Mouse (Mus musculus) heart, embryonic 12.5 days (tissue): ENCODE results near the gene Atp2c2. TPM values are rescaled to one million over a fixed set of nuclear protein-coding genes. Genes with fewer than 3 reads are reported as not detected.

Source experiments
- ATAC-seq: fragments of 200-750 bp; cut with Nextera tagmentation; 2 replicates; pipeline ENCODE4 v1.8.0; 2017; ENCODE audit warnings: moderate TSS enrichment, moderate library complexity; ENCODE audit not compliant: insufficient number of reproducible peaks, low FRiP score
- H3K27ac ChIP-seq: fragments of 300-500 bp; sonication (generic); 2 replicates; pipeline ENCODE4 v1.5.1; 2016; ENCODE audit warnings: mild to moderate bottlenecking, moderate library complexity; ENCODE audit not compliant: poor library complexity, severe bottlenecking
- H3K27me3 ChIP-seq: fragments of 300-500 bp; sonication (generic); replicated peaks from 2 replicates; pipeline ENCODE4 v1.6.1; 2016; ENCODE audit warnings: mild to moderate bottlenecking, moderate library complexity
- H3K36me3 ChIP-seq: fragments of 300-500 bp; sonication (generic); 2 replicates; pipeline ENCODE4 v1.6.1; 2016; ENCODE audit warnings: mild to moderate bottlenecking, moderate library complexity
- H3K4me1 ChIP-seq: fragments of 300-500 bp; sonication (generic); replicated peaks from 2 replicates; pipeline ENCODE4 v1.6.1; 2016; ENCODE audit warnings: mild to moderate bottlenecking
- H3K4me2 ChIP-seq: fragments of 300-500 bp; sonication (generic); 2 replicates; pipeline ENCODE4 v1.6.1; 2016; ENCODE audit warnings: mild to moderate bottlenecking, moderate library complexity
- H3K4me3 ChIP-seq: fragments of 300-500 bp; sonication (generic); 2 replicates; pipeline ENCODE4 v1.5.1; 2016; ENCODE audit warnings: mild to moderate bottlenecking
- H3K9ac ChIP-seq: fragments of 300-500 bp; sonication (generic); 2 replicates; pipeline ENCODE4 v1.6.1; 2016; ENCODE audit warnings: mild to moderate bottlenecking, moderate library complexity
- H3K9me3 ChIP-seq: fragments of 300-500 bp; sonication (generic); replicated peaks from 2 replicates; pipeline ENCODE4 v1.6.1; 2016; ENCODE audit warnings: mild to moderate bottlenecking, moderate library complexity
- WGBS: fragments of 180-500 bp; shearing (Covaris S2); methylation state at CpG from one replicate; pipeline ENCODE4 v1.1.7; 2016; 5-methylcytosine and 5-hydroxymethylcytosine counted together
- polyA plus RNA-seq: library from polyadenylated mRNA; unstranded; fragments of >200 nt; fragmentation: Nextera tagmentation; extraction: Ambion mirVana; gene quantifications from 2 replicates; pipeline ENCODE4 v1.2.1, GENCODE M21; 2016

Gene Atp2c2
- polyA plus RNA-seq, 1 experiment from 2014 or later: 0.38 TPM

DNA sequence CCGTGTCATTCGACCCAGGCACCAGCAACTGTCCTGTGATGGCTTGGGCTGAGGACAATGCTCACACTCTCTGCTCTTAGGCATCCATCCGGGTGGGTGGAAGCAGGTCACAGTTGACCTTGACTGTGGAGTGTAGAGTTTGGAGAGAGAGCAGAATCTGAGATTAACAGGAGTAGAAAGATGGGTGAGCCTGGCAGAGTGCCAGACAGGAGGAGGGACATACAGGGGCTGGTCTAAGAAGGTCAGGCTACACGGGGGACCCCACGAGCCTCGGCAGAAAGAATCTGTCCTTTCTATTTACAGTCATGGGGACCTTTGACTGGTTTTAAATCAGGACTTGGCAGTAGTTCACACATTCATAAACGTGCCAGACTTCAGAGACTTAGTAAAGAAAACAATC, 3.2 kb downstream of the Atp2c2 start:
- Histone ChIP-seq H3K27ac (no peak overlapping the region), H3K9me3 (no peaks in the 10 kb centered on the region), H3K36me3 (no peaks in the 10 kb centered on the region), H3K9ac (no peak overlapping the region), H3K4me1 (peaks cover 28% of the 10 kb centered on the region), H3K27me3 (peaks cover 54% of the 10 kb centered on the region), H3K4me3 (no peak overlapping the region), H3K4me2 (no peak overlapping the region)
- ATAC-seq: peak; percentile 30; the same call in 1 of the 2 replicates
- WGBS: 38% methylated on average over 7 of the region's 7 CpGs

DNA sequence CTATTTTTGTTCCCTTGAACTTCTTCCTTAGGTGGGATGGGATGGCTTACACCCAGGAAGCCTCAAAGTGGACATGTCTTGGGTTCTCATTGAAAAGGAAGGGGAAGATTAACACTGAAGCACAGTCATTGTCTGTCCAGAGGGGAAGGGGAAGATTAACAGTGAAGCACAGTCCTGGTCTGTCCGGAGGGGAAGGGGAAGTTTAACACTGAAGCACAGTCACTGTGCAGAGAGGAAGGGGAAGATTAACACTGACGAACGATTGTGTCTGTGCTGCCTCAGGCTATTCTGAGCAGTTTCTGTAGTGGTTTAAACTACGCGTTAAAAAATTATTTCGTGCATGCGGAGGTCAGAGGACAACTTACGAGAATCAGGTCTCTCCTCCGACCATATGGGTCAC, 7.3 kb downstream of the Atp2c2 start:
- Histone ChIP-seq H3K27me3 (peaks cover 13% of the 10 kb centered on the region), H3K4me1 (peaks cover 17% of the 10 kb centered on the region)
- no peak for ATAC-seq

DNA sequence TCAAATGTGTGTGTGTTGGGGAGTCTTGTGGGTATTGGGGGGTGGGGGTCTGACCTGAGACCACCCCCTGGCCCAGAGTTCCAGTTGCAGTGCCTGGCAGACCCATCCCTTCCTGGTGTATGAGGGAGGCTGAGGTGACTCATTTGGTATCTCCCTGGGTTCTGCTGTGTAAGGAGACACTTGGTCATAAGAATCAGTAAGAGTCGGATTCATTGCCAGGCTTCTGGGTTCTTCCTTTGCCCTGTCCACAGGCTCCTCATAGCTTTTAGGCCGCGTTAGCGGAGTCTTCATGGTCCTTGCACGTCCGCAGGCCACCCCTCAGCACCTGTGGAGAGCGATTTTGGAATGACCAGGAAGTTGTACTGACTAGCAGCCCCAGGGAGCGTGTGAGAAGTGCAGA, 8.7 kb downstream of the Atp2c2 start:
- 0 out of 2 replicates have a peak, but pooled peaks cover 10% of the 10 kb centered on the region for H3K4me1 ChIP-seq
- H3K4me2 ChIP-seq: no peak overlapping the region
- H3K27me3 ChIP-seq: peaks cover 10% of the 10 kb centered on the region; the same call in 1 of the 2 replicates
- H3K9ac ChIP-seq: no peak overlapping the region
- H3K36me3 ChIP-seq: no peaks in the 10 kb centered on the region
- no peak for ATAC-seq
- H3K4me3 ChIP-seq: no peak overlapping the region
- H3K9me3 ChIP-seq: no peaks in the 10 kb centered on the region
- 86% methylated on average over 8 of the region's 8 CpGs for WGBS
- no peak overlapping the region for H3K27ac ChIP-seq

More for the DNA sequence above, 7.3 kb downstream of the Atp2c2 start:
- Histone ChIP-seq H3K4me2 (no peak overlapping the region), H3K27ac (no peak overlapping the region), H3K9me3 (no peaks in the 10 kb centered on the region), H3K9ac (no peak overlapping the region), H3K36me3 (no peaks in the 10 kb centered on the region), H3K4me3 (no peak overlapping the region)
- 85% methylated on average over 9 of the region's 9 CpGs for WGBS

DNA sequence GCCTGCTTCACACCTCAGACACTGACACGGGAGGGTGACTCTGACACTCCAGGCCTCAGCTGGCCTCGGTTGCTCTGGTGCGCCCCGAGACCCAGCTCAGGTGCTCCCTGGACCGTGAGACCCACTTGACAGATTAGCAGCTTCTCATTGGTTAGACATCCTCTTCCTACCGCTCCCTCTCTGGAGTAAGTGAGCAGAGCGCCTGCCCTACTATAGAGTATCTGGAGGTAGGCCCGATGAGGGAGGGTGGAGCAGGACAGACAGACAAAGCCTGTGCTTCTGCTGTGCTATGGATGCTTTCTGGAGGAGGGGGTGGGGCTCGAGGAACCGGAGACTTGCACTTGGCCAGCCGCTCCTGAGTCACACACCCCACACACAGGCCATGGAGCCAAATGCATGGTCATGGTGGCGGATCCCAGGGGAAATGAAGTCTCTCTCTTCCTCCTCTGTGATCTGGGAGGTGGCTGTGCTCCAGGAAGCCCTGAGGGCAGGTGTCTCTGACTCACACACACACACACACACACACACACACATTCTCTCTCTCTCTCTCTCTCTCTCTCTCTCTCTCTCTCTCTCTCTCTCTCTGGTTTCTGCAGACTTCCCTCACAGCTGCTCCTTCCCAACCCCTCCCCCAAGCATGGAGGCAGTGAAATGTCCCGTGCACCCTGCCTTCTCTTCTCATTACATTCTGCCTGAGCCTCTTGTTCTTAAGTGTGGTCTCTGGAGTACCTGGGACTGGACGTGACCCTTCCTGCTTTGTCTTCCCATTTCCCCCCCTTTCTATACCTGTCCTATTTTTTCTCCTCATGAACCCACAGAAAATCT, 9.3 kb downstream of the Atp2c2 start:
- H3K4me3 ChIP-seq: no peak overlapping the region
- no peaks in the 10 kb centered on the region for H3K9me3 ChIP-seq
- H3K4me2 ChIP-seq: no peak overlapping the region
- H3K27me3 ChIP-seq: peaks cover 10% of the 10 kb centered on the region; the same call in 1 of the 2 replicates
- H3K36me3 ChIP-seq: no peaks in the 10 kb centered on the region
- H3K9ac ChIP-seq: no peak overlapping the region
- H3K4me1 ChIP-seq: 0 out of 2 replicates have a peak, but pooled peaks cover 10% of the 10 kb centered on the region
- H3K27ac ChIP-seq: no peak overlapping the region
- no peak for ATAC-seq
- WGBS: 62% methylated on average over 14 of the region's 14 CpGs

DNA sequence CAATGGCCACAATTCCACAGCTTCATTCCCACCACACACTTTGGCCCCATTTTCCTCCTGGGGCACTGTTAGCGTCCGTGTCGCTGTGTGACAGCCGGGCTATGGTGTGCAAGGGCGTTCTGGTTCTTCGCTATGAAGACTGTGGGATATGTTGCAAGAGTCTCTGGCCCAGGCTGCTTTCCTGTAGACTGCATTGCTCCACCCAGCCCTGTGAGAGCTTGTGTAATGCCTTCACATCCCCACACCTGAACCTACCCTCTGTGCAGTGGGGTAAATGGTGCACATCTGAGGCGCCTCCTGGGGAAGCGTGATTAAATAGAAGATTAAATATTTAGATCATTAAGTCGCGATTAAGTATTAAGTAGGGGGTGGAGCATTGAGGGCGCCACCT, 9.9 kb downstream of the Atp2c2 start:
- 73% methylated on average over 11 of the region's 11 CpGs for WGBS
- no peak for ATAC-seq
- no peak overlapping the region for H3K9ac ChIP-seq

DNA sequence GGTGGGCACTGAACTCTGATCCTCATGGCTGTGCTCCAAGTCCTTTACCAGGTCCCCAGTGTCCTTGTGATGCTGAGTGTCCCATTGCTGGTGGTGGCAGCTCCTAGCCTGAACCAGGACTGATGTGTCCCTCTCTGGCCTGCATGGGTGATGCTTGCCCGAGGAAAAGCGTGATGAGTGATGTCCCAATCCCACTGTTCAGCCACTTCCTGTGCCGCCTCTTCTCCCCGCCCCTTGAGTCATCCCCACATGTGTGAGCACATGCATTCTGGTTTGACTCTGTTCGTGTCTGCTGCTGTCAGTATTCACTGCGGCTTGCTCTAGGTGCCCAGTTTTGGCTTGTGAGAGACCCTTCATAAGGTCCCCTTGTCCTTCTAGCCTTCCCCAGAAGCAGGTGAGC, 12.4 kb downstream of the Atp2c2 start:
- Histone ChIP-seq H3K9ac (no peak overlapping the region), H3K36me3 (no peaks in the 10 kb centered on the region), H3K4me1 (peaks cover 28% of the 10 kb centered on the region), H3K9me3 (no peaks in the 10 kb centered on the region), H3K4me3 (no peak overlapping the region), H3K27me3 (peaks cover 4% of the 10 kb centered on the region; the same call in 1 of the 2 replicates), H3K27ac (no peak overlapping the region), H3K4me2 (no peak overlapping the region)
- 67% methylated on average over 6 of the region's 6 CpGs for WGBS
- ATAC-seq: no peak

More for the DNA sequence above, 9.9 kb downstream of the Atp2c2 start:
- Histone ChIP-seq H3K4me3 (no peak overlapping the region), H3K36me3 (no peaks in the 10 kb centered on the region), H3K27ac (no peak overlapping the region), H3K9me3 (no peaks in the 10 kb centered on the region), H3K4me2 (no peak overlapping the region), H3K27me3 (peaks cover 10% of the 10 kb centered on the region; the same call in 1 of the 2 replicates), H3K4me1 (peaks cover 15% of the 10 kb centered on the region; the same call in 1 of the 2 replicates)

DNA sequence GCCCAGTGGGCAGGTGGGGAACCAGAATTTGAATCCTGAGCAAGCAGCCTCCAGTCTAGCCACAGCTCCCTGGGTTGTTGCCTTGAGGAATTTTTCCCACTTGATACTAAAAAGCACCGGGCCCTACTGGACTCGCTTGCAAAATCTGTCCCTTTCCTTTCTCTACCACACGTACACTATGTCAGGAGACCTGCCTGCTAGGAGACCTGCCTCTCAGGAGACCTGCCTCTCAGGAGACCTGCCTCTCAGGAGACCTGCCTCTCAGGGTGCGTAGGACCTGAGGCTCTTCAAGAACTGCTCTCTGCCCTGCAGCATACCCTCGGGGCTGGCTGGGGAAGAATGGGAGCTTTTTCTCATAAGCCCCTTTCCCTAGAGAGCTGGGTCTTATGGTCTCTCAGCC, 13.6 kb downstream of the Atp2c2 start:
- 88% methylated on average over 5 of the region's 5 CpGs for WGBS
- H3K4me2 ChIP-seq: no peak overlapping the region
- no peak for ATAC-seq
- no peak overlapping the region for H3K4me3 ChIP-seq
- no peak overlapping the region for H3K9ac ChIP-seq
- H3K27ac ChIP-seq: no peak overlapping the region
- peaks cover 28% of the 10 kb centered on the region for H3K4me1 ChIP-seq
- no peaks in the 10 kb centered on the region for H3K36me3 ChIP-seq
- H3K9me3 ChIP-seq: no peaks in the 10 kb centered on the region
- H3K27me3 ChIP-seq: peaks cover 4% of the 10 kb centered on the region; the same call in 1 of the 2 replicates

DNA sequence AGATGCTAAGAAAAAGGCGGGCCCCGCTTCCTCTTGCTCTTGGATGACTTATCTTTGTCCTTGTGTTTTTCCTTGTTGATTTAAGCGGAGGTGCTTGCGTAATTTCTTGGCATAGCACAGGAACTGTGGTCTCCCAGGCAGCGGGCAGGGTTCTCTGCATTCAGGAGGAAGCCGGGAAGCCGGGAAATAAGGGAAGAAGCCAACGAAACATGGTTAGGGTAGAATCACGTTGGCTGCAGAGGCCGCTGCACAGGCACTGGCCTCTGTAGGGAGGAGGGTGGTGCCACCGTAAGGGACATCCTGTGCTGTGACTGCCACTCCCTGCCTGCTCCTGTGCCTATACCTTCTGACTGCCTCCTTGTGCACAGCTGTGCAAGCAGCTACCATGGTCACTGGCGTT, 15.4 kb downstream of the Atp2c2 start:
- 0 out of 2 replicates have a peak, but pooled peaks have one; percentile 44 for ATAC-seq

DNA sequence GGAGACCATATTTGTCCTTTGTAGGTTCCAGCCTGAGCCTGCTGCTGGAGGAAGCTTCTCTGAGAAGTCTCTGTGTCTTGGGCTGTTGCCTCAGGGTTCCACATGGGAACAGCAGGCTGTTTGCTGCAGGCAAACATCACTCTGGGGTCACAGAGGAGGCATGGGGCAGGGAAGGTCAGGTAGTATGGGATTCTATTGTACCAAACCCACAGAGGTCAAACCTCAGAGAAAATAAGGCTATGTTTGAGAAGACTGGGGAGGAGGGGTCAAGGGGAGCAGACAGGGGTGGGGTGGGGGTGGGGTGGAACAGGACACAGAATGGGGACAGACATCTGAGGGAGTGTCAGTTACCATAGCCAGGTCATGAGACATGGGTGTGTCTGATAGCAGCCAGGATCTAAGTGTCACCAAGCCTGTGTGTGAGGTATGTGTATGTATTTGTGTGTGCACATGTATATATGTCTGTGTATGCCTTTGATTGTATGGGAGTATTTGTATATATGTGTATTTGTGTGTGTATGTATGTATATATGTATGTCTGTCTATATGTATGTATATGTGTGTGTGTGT, 17.0 kb downstream of the Atp2c2 start:
- Histone ChIP-seq H3K9me3 (no peaks in the 10 kb centered on the region), H3K27ac (no peak overlapping the region), H3K4me3 (no peak overlapping the region), H3K4me1 (peaks cover 24% of the 10 kb centered on the region), H3K4me2 (no peak overlapping the region), H3K27me3 (peaks cover 11% of the 10 kb centered on the region; the same call in 1 of the 2 replicates), H3K36me3 (no peaks in the 10 kb centered on the region), H3K9ac (no peak overlapping the region)
- ATAC-seq: no peak

More for the DNA sequence above, 15.4 kb downstream of the Atp2c2 start:
- WGBS: 49% methylated on average over 12 of the region's 12 CpGs
- Histone ChIP-seq H3K27me3 (peaks cover 11% of the 10 kb centered on the region; the same call in 1 of the 2 replicates), H3K4me2 (peak overlapping the region; percentile 25), H3K4me3 (no peak overlapping the region), H3K9me3 (no peaks in the 10 kb centered on the region), H3K27ac (peak overlapping the region; percentile 29; the same call in 1 of the 2 replicates), H3K9ac (no peak overlapping the region), H3K36me3 (no peaks in the 10 kb centered on the region), H3K4me1 (peaks cover 24% of the 10 kb centered on the region)

DNA sequence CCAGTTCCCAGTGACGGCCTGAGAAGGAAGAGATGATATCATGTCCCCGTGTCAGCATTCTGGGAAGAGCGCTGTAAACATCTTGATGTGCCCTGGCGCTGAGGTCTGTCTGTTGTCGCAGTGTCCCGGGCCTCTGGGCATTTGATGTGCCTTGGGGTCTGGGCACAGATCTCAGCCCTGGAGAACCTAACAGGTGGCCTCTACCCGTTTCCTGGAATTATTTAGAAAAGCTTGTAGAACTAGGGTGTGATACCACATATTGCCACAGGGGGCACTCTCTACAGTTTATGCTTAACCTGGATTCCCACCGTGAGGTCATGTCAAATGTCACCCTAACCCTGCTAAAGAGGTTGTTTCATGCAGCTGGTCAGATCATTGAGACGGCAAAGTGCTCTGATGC, 18.0 kb downstream of the Atp2c2 start:
- no peak overlapping the region for H3K9ac ChIP-seq
- 64% methylated on average over 9 of the region's 9 CpGs for WGBS

DNA sequence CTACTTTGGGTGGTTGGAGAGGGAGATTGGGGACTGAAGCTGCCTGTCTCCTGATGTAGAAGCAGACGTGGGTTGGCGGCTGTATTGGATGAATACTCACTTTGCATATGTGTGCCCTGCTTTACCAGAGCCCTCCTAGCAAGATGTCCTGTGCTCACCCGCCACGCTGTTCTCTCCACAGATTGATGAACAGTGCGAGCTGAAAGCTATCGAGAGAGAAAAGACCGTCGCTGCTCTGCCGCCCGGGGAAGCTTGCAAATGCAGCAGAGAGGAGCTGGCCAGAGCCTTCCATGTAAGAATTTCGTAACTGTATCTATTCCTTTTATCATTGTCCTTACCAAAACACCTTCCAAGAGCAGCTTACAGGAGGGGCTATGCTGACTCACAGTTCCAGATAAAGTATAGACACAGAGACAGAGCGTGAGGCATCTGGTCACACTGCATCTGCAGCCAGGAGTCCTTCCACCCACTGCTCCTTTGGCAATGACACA, 19.2 kb downstream of the Atp2c2 start:
- WGBS: 52% methylated on average over 12 of the region's 12 CpGs
- no peak overlapping the region for H3K9ac ChIP-seq
- H3K4me3 ChIP-seq: no peak overlapping the region
- ATAC-seq: no peak
- H3K36me3 ChIP-seq: no peaks in the 10 kb centered on the region
- 0 out of 2 replicates have a peak, but pooled peaks cover 7% of the 10 kb centered on the region for H3K27me3 ChIP-seq
- no peak overlapping the region for H3K27ac ChIP-seq
- no peaks in the 10 kb centered on the region for H3K9me3 ChIP-seq
- H3K4me1 ChIP-seq: peaks cover 42% of the 10 kb centered on the region
- no peak overlapping the region for H3K4me2 ChIP-seq

More for the DNA sequence above, 18.0 kb downstream of the Atp2c2 start:
- Histone ChIP-seq H3K4me1 (peaks cover 30% of the 10 kb centered on the region), H3K4me3 (no peak overlapping the region), H3K4me2 (no peak overlapping the region), H3K27me3 (0 out of 2 replicates have a peak, but pooled peaks cover 11% of the 10 kb centered on the region), H3K9me3 (no peaks in the 10 kb centered on the region), H3K36me3 (no peaks in the 10 kb centered on the region), H3K27ac (no peak overlapping the region)
- no peak for ATAC-seq
